Mouse (Mus musculus) hindbrain, embryonic 14.5 days (tissue): ENCODE measurements around the gene B4galt7. TPM values are rescaled to one million over a fixed set of nuclear protein-coding genes. Genes with fewer than 3 reads are reported as not detected.
A peak's percentile ranks its signal among the peaks of the same experiment; 100 is the strongest.
"Not testable (repeated sequence)": the region's sequence is repeated elsewhere in the genome, so short reads cannot be mapped to it uniquely, and the experiment has no call there.

Source experiments
- ATAC-seq: fragments of 200-750 bp; cut with Nextera tagmentation; 2 replicates; pipeline ENCODE4 v1.8.0; 2017; ENCODE audit warnings: moderate number of reproducible peaks, mild to moderate bottlenecking, moderate TSS enrichment, moderate library complexity; ENCODE audit not compliant: low FRiP score
- DNase-seq: peaks from one replicate; pipeline ENCODE4 v3.0.0-alpha.2; 2015; ENCODE audit warnings: low spot score
- H3K27ac ChIP-seq: fragments of 300-500 bp; sonication (generic); 2 replicates; pipeline ENCODE4 v1.5.1; 2014; ENCODE audit warnings: mild to moderate bottlenecking, moderate library complexity
- H3K27me3 ChIP-seq: fragments of 300-500 bp; sonication (generic); 2 replicates; pipeline ENCODE4 v1.6.1; 2014; ENCODE audit warnings: mild to moderate bottlenecking, low read length, mixed read lengths; ENCODE audit not compliant: control insufficient read depth, insufficient read depth
- H3K36me3 ChIP-seq: fragments of 300-500 bp; sonication (generic); replicated peaks from 2 replicates; pipeline ENCODE4 v1.6.1; 2014; ENCODE audit not compliant: control insufficient read depth, insufficient read depth
- H3K4me1 ChIP-seq: fragments of 300-500 bp; sonication (generic); replicated peaks from 2 replicates; pipeline ENCODE4 v1.6.1; 2014; ENCODE audit warnings: antibody characterized with exemption, low read length, mixed read lengths; ENCODE audit not compliant: control insufficient read depth, insufficient read depth
- H3K4me2 ChIP-seq: fragments of 300-500 bp; sonication (generic); replicated peaks from 2 replicates; pipeline ENCODE4 v1.6.1; 2014; ENCODE audit warnings: mild to moderate bottlenecking, moderate library complexity
- H3K4me3 ChIP-seq: fragments of 300-500 bp; sonication (generic); replicated peaks from 2 replicates; pipeline ENCODE4 v1.5.1; 2014; ENCODE audit warnings: mild to moderate bottlenecking, low read length
- H3K9ac ChIP-seq: fragments of 300-500 bp; sonication (generic); 2 replicates; pipeline ENCODE4 v1.6.1; 2014
- H3K9me3 ChIP-seq: fragments of 300-500 bp; sonication (generic); 2 replicates; pipeline ENCODE4 v1.6.1; 2016; ENCODE audit warnings: low read length; ENCODE audit not compliant: control insufficient read depth
- WGBS: fragments of 180-500 bp; shearing (Covaris S2); extraction: QIAGEN DNeasy Blood & Tissue Kit; methylation state at CpG from one replicate; pipeline ENCODE4 v1.1.7; 2014; 5-methylcytosine and 5-hydroxymethylcytosine counted together
- polyA plus RNA-seq: library from polyadenylated mRNA; unstranded; fragments of >200 nt; fragmentation: Nextera tagmentation; extraction: Ambion mirVana; gene quantifications from 2 replicates; pipeline ENCODE4 v1.2.1, GENCODE M21; 2014

Gene B4galt7
- polyA plus RNA-seq, 1 experiment from 2014 or later, result 25.3 TPM

- DNase-seq, result no peak
- WGBS, result 91% methylated on average over 14 of the region's 14 CpGs
- no peak for ATAC-seq
- H3K4me1 ChIP-seq, result peaks cover 8% of the 10 kb centered on the region; the same call in 1 of the 2 replicates
- no peak overlapping the region for H3K9ac ChIP-seq
- no peaks in the 10 kb centered on the region for H3K9me3 ChIP-seq
- no peaks in the 10 kb centered on the region for H3K27me3 ChIP-seq
- H3K27ac ChIP-seq, result no peak overlapping the region
- H3K4me3 ChIP-seq, result peak overlapping the region; percentile 91; the same call in 1 of the 2 replicates
- H3K36me3 ChIP-seq, result peaks cover 55% of the 10 kb centered on the region
- H3K4me2 ChIP-seq, result peak overlapping the region; percentile 86; the same call in 1 of the 2 replicates
Measured at GRCm38 (mm10) chr13:55636185-55636983, 36.7 kb downstream of the B4galt7 start.

- not testable (repeated sequence) for H3K4me3 ChIP-seq, ATAC-seq, H3K27me3 ChIP-seq, H3K4me2 ChIP-seq, H3K4me1 ChIP-seq, H3K27ac ChIP-seq, H3K9me3 ChIP-seq, H3K9ac ChIP-seq
- peak; percentile 84 for DNase-seq
- 51% methylated on average over 8 of the region's 8 CpGs for WGBS
- H3K36me3 ChIP-seq, result peaks cover 52% of the 10 kb centered on the region
Measured at GRCm38 (mm10) chr13:55640480-55640879, 40.8 kb downstream of the B4galt7 start.

GRCm38 (mm10) chr13:55644525-55644924 is 44.8 kb downstream of the B4galt7 start:
- H3K4me1 ChIP-seq, result no peaks in the 10 kb centered on the region
- H3K9ac ChIP-seq, result no peak overlapping the region
- DNase-seq, result peak; percentile 38
- no peaks in the 10 kb centered on the region for H3K27me3 ChIP-seq
- no peak overlapping the region for H3K4me3 ChIP-seq
- no peak overlapping the region for H3K4me2 ChIP-seq
- 84% methylated on average over 2 of the region's 2 CpGs for WGBS
- ATAC-seq, result no peak
- no peak overlapping the region for H3K27ac ChIP-seq
- no peaks in the 10 kb centered on the region for H3K9me3 ChIP-seq
- H3K36me3 ChIP-seq, result peaks cover 74% of the 10 kb centered on the region

GRCm38 (mm10) chr13:55650098-55650497 is 50.4 kb downstream of the B4galt7 start:
- Histone ChIP-seq H3K27ac (no peak overlapping the region), H3K4me2 (no peak overlapping the region), H3K9me3 (no peaks in the 10 kb centered on the region), H3K4me3 (no peak overlapping the region), H3K36me3 (peaks cover 99% of the 10 kb centered on the region), H3K9ac (no peak overlapping the region), H3K27me3 (no peaks in the 10 kb centered on the region), H3K4me1 (no peaks in the 10 kb centered on the region)
- WGBS, result 88% methylated on average over 12 of the region's 12 CpGs
- no peak for ATAC-seq
- no peak for DNase-seq

GRCm38 (mm10) chr13:55650980-55651379 is 51.3 kb downstream of the B4galt7 start:
- Histone ChIP-seq H3K36me3 (peaks cover 99% of the 10 kb centered on the region), H3K4me3 (no peak overlapping the region), H3K9ac (no peak overlapping the region), H3K27ac (no peak overlapping the region), H3K9me3 (no peaks in the 10 kb centered on the region), H3K4me2 (no peak overlapping the region), H3K27me3 (no peaks in the 10 kb centered on the region), H3K4me1 (no peaks in the 10 kb centered on the region)
- 93% methylated on average over 6 of the region's 6 CpGs for WGBS
- ATAC-seq (no peak), DNase-seq (no peak)

Other genes starting within 250 kb of the B4galt7 start
- 44.8 and 49.2 TPM in 2 replicates for gene Lman2, start 237.1 kb upstream of the B4galt7 start, polyA plus RNA-seq
- gene Rgs14, start 230.2 kb upstream of the B4galt7 start, polyA plus RNA-seq, result 0.40 and 0.72 TPM in 2 replicates
- gene Slc34a1, start 201.7 kb upstream of the B4galt7 start, polyA plus RNA-seq, result 0.14 TPM in 1 of 2 replicates, not detected in the other
- 0.81 and 1.5 TPM in 2 replicates for gene Pfn3, start 184.7 kb upstream of the B4galt7 start, polyA plus RNA-seq
- gene F12, start 173.1 kb upstream of the B4galt7 start, polyA plus RNA-seq, result 0.09 and 0.34 TPM in 2 replicates
- 41.9 and 42.7 TPM in 2 replicates for gene Grk6, start 154.8 kb upstream of the B4galt7 start, polyA plus RNA-seq
- gene Prr7, start 135.6 kb upstream of the B4galt7 start, polyA plus RNA-seq, result 6.3 and 8.9 TPM in 2 replicates
- 406 and 416 TPM in 2 replicates for gene Dbn1, start 111.8 kb upstream of the B4galt7 start, polyA plus RNA-seq
- 139 and 141 TPM in 2 replicates for gene Pdlim7, start 86.2 kb upstream of the B4galt7 start, polyA plus RNA-seq
- gene Dok3, start 70.6 kb upstream of the B4galt7 start, polyA plus RNA-seq, result 3.8 and 5.7 TPM in 2 replicates
- 49.5 and 51.1 TPM in 2 replicates for gene Ddx41, start 63.2 kb upstream of the B4galt7 start, polyA plus RNA-seq
- 41.4 and 47.4 TPM in 2 replicates for gene Fam193b, start 28.8 kb upstream of the B4galt7 start, polyA plus RNA-seq
- gene Tmed9, start 26.2 kb upstream of the B4galt7 start, polyA plus RNA-seq, result 45.7 and 53.6 TPM in 2 replicates
- 105 and 107 TPM in 2 replicates for gene Caml, start 23.1 kb downstream of the B4galt7 start, polyA plus RNA-seq
- 24.8 and 25.6 TPM in 2 replicates for gene Ddx46, start 35.1 kb downstream of the B4galt7 start, polyA plus RNA-seq
- gene B230219D22Rik, start 93.2 kb downstream of the B4galt7 start, polyA plus RNA-seq, result 96.0 and 101 TPM in 2 replicates
- 144 and 145 TPM in 2 replicates for gene Txndc15, start 114.8 kb downstream of the B4galt7 start, polyA plus RNA-seq
- gene Pcbd2, start 127.5 kb downstream of the B4galt7 start, polyA plus RNA-seq, result 23.6 and 25.3 TPM in 2 replicates
- 0.21 TPM in 1 of 2 replicates, not detected in the other for gene Catsper3, start 184.7 kb downstream of the B4galt7 start, polyA plus RNA-seq
- not detected in 2 replicates for gene Pitx1, start 236.3 kb downstream of the B4galt7 start, polyA plus RNA-seq